In genomic region chr5:140178058-140178690, GRCm38 (mm10) we compare ENCODE assay signal across 8 mouse cellular contexts.
DNase-seq lines count a peak whose midpoint lies in the region; ATAC-seq and TF ChIP-seq lines count a peak whose summit lies in the region.

No protein-coding gene starts in this region.

- H3K36me3 ChIP-seq in forebrain, embryonic 13.5 days (ENCODE audit: poor library complexity, severe bottlenecking) = no peaks in the 10 kb centered on the region
- H3K36me3 ChIP-seq in forebrain, embryonic 16.5 days (ENCODE audit: control insufficient read depth, insufficient read depth) = no peaks in the 10 kb centered on the region
- H3K36me3 ChIP-seq in heart, embryonic 10.5 days = no peaks in the 10 kb centered on the region

- TF ChIP-seq POLR2A in brain, embryonic 14.5 days (IDR thresholded peaks at IDR 0.05; ENCODE audit: borderline replicate concordance, extremely low read depth, insufficient read depth, insufficient read length, poor library complexity, severe bottlenecking) = no peak

- ATAC-seq in forebrain, embryonic 13.5 days = no peak
- no peak for ATAC-seq in forebrain, embryonic 16.5 days
- no peak for ATAC-seq in monocyte, adult 5-6 weeks (replicated peaks; ENCODE audit: insufficient number of reproducible peaks, low FRiP score, low TSS enrichment, poor library complexity, severe bottlenecking)

- peaks cover 22% of the 10 kb centered on the region for H3K4me1 ChIP-seq in forebrain, embryonic 13.5 days
- peaks cover 14% of the 10 kb centered on the region for H3K4me1 ChIP-seq in forebrain, embryonic 16.5 days (replicated peaks; ENCODE audit: control insufficient read depth, insufficient read depth, low read length)
- peaks cover 17% of the 10 kb centered on the region for H3K4me1 ChIP-seq in heart, embryonic 10.5 days

- no peak for TF ChIP-seq CTCF in brain, embryonic 14.5 days (IDR thresholded peaks at IDR 0.05; ENCODE audit: borderline replicate concordance, extremely low read depth, insufficient read depth, insufficient read length)

- H3K27me3 ChIP-seq in forebrain, embryonic 13.5 days = no peaks in the 10 kb centered on the region
- no peaks in the 10 kb centered on the region for H3K27me3 ChIP-seq in forebrain, embryonic 16.5 days (replicated peaks; ENCODE audit: control insufficient read depth, insufficient read depth, low read length)
- H3K27me3 ChIP-seq in heart, embryonic 10.5 days (ENCODE audit: insufficient read depth, poor library complexity, severe bottlenecking) = no peaks in the 10 kb centered on the region

- no peaks in the 10 kb centered on the region for H3K9me3 ChIP-seq in forebrain, embryonic 13.5 days (replicated peaks)
- no peaks in the 10 kb centered on the region for H3K9me3 ChIP-seq in forebrain, embryonic 16.5 days (ENCODE audit: control insufficient read depth, low read length)
- no peaks in the 10 kb centered on the region for H3K9me3 ChIP-seq in heart, embryonic 10.5 days

- WGBS in forebrain, embryonic 13.5 days = 57% methylated on average over 10 of the region's 10 CpGs
- WGBS in forebrain, embryonic 16.5 days = 43% methylated on average over 10 of the region's 10 CpGs
- WGBS in heart, embryonic 10.5 days = 38% methylated on average over 10 of the region's 10 CpGs

- H3K4me3 ChIP-seq in forebrain, embryonic 13.5 days = no peak overlapping the region
- H3K4me3 ChIP-seq in forebrain, embryonic 16.5 days (replicated peaks; ENCODE audit: low read length) = no peak overlapping the region
- H3K4me3 ChIP-seq in heart, embryonic 10.5 days = no peak overlapping the region

- no peak overlapping the region for H3K4me2 ChIP-seq in forebrain, embryonic 13.5 days
- no peak overlapping the region for H3K4me2 ChIP-seq in forebrain, embryonic 16.5 days (ENCODE audit: low read length)

- DNase-seq in brain, embryonic 14.5 days (ENCODE audit: low read depth) = peak; percentile 41
- DNase-seq in heart, embryonic 10.5 days (ENCODE audit: low spot score) = no peak
- DNase-seq in kidney, postnatal 10 days = peak; percentile 46
- DNase-seq in skeletal muscle tissue, adult 2 months (ENCODE audit: low read depth, low spot score) = peak; percentile 54
- DNase-seq in urinary bladder, postnatal 14 days (ENCODE audit: low spot score) = no peak

- 0 out of 2 replicates have a peak overlapping the region, but pooled peaks have one; percentile 31 for H3K27ac ChIP-seq in forebrain, embryonic 13.5 days
- no peak overlapping the region for H3K27ac ChIP-seq in forebrain, embryonic 16.5 days (ENCODE audit: low read length)
- H3K27ac ChIP-seq in heart, embryonic 10.5 days = peak overlapping the region; percentile 81

- H3K9ac ChIP-seq in forebrain, embryonic 13.5 days = no peak overlapping the region
- H3K9ac ChIP-seq in forebrain, embryonic 16.5 days (replicated peaks; ENCODE audit: low read depth, low read length) = no peak overlapping the region

Comparison
In these comparisons a context has a peak if more than half of its experiments do, and no peak if none do; other contexts are left out.
1. DNase-seq: peak in brain, embryonic 14.5 days (single experiment), kidney, postnatal 10 days (single experiment) and skeletal muscle tissue, adult 2 months (single experiment); none in heart, embryonic 10.5 days (single experiment) and urinary bladder, postnatal 14 days (single experiment).